Mouse (Mus musculus) heart, postnatal 0 days (tissue): ENCODE measurements around the gene Rft1.

Experiments used
- CTCF ChIP-seq: IDR thresholded peaks from 2 replicates; pipeline ENCODE4 v1.5.1; 2016; ENCODE audit warnings: antibody characterized with exemption, control low read depth, low read depth
- EP300 ChIP-seq: IDR thresholded peaks from 2 replicates; pipeline ENCODE4 v1.6.1; 2016; ENCODE audit warnings: antibody characterized with exemption, low read depth

DNA sequence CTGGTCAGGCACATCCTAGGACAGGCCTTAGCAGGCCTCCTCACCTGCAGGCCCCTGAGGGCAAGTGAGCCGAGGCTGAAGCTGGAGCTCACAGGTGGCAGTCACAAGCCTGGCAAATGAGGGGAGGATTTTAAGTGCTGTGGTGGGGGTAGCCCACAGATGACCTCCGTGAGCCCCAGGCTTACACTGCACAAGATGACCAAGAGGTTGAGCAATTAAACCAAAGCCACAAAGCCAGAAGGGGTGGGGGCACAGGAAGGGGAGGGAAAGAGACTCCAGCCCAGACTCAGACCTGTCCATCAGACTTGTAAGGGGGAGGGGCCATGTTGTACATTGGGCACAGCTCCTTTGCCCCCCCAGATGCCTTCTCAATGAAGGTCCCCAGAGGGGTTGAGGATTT lies 37.4 kb upstream of the Rft1 start:
- TF ChIP-seq CTCF (no peak), EP300 (no peak)
